Mouse (Mus musculus) thymus, postnatal 14 days (tissue): ENCODE results near the gene Bicd2.

Experiments used
- DNase-seq: peaks from one replicate; pipeline ENCODE4 v3.0.0; 2021

Bicd2 gene

GRCm38 (mm10) chr13:49341012-49341830 lies at the start of gene Bicd2:
Gene Bicd2 (plus strand): TSS chr13:49341585.
- peak; percentile 97 for DNase-seq

- no peak for DNase-seq
These were observed 49.4 kb upstream of the Bicd2 start for GRCm38 (mm10) chr13:49291949-49292348.

GRCm38 (mm10) chr13:49294108-49294507 lies 47.3 kb upstream of the Bicd2 start:
- DNase-seq: no peak

- no peak for DNase-seq
These were observed 45.1 kb upstream of the Bicd2 start for GRCm38 (mm10) chr13:49296270-49296669.

DNA sequence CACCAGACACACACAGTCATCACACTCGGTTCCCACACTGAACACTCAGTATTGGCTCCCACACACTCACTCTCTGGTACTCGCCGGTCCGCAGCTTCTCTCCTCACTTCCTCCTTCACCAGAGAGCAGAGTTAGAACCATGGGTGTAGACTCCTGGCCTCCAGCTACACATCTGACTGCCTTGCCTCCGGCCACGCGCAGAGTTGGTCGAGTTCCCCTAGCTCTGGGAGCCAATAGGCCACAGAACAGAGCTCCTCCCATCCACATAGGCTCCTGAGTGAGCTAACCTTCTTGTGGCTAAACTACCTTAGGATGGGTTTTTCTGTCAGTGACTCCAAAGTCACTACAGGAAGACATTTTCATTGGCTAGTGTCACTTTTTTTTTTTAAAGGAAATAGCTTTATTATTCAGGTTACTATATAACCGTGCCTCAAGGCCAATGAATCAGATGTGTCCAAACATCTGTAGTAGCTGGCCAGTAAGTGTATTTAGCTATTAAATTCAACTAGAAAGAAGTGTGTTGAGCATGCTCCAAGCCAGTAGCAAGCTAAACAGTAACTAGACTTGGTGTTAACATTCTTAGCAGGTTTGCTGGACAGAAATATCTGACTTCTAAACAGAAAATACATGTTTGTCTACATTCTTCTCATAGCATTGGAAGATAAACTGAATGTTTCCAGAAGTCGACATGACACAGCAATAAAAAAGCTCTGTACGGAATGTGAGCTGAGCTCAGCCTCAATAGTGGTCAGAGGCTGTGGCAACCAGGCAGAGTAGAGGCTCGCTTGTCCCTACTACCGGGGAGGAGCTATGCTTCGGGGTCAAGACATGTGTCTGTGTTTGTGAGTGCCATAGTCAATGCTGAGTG lies 42.6 kb upstream of the Bicd2 start:
- no peak for DNase-seq

DNA sequence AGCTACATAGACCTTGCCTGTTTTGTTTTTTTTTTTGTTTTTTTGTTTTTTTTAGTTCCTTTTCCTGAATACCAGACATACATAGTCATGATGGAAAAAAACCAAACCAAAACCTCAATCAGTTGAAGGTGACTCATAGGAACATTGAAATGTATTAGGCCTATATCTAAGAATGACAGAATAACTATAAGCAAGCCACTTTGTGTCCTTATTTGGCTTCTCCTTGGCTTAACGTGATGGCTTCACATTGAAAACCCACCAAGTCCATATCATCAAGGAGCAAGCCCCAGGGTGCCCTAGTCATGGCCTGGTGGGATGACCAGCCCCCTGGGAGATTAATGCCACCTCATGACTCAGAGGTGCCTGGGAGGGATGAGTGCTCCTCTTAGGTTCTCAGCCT lies 40.6 kb upstream of the Bicd2 start:
- no peak for DNase-seq

- peak; percentile 31 for DNase-seq
These were observed 34.5 kb upstream of the Bicd2 start for GRCm38 (mm10) chr13:49306771-49307310.

GRCm38 (mm10) chr13:49307311-49307969 lies 33.9 kb upstream of the Bicd2 start:
- peak; percentile 82 for DNase-seq

- peak; percentile 25 for DNase-seq
These were observed 33.2 kb upstream of the Bicd2 start for GRCm38 (mm10) chr13:49308206-49308605.

GRCm38 (mm10) chr13:49308861-49309403 lies 32.5 kb upstream of the Bicd2 start:
- DNase-seq: peak; percentile 74

GRCm38 (mm10) chr13:49309501-49309900 lies 31.9 kb upstream of the Bicd2 start:
- DNase-seq: no peak

GRCm38 (mm10) chr13:49311642-49312041 lies 29.7 kb upstream of the Bicd2 start:
- no peak for DNase-seq

GRCm38 (mm10) chr13:49316386-49317162 lies 24.8 kb upstream of the Bicd2 start:
- DNase-seq: no peak

GRCm38 (mm10) chr13:49317508-49317907 lies 23.9 kb upstream of the Bicd2 start:
- no peak for DNase-seq

- no peak for DNase-seq
These were observed 23.5 kb upstream of the Bicd2 start for GRCm38 (mm10) chr13:49317914-49318313.

DNA sequence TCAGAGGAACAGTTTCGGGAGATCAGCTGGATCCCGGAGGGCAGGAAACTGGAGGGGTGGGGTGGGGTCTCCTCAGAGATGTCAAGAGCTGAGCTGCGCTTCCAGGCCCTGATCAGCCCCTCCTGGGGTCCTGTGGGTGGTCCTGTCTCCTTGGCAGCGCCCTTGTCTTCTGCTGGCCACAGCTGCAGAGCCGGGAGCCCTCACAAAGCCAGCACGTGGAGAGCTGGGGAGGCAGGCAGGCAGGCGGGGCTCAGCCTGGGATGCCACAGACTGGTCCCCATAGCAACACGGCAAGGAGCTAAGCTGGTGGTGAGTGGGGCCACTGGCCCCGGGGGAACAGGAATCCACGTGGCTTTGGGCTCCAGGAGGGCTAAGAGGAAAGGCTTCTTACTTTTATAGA lies 21.3 kb upstream of the Bicd2 start, which contains the start of gene Fgd3:
Gene Fgd3 (minus strand): TSS at position 272 of the 400 bp plus-strand sequence.
- DNase-seq: no peak

DNA sequence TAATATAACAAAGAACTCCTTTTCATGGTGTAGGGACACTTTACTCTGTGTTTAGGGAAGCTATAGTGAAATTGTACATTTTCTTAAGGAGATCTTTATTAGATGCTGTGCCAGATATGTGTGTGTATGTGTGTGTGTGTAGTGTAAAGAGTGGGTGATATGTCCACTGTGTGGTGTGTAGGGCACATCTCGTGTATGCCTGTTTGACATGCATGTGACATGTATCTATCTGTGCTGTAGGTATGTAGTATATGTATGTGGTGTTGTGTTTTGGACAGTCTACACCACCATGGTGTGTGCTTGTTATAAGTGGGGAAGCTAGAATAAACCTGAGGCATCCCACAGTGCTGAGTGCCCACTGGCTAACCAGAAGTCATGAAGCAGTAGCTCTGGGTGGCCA lies 20.9 kb upstream of the Bicd2 start:
- no peak for DNase-seq

GRCm38 (mm10) chr13:49321452-49321851 lies 19.9 kb upstream of the Bicd2 start:
- no peak for DNase-seq

GRCm38 (mm10) chr13:49322169-49322568 lies 19.2 kb upstream of the Bicd2 start:
- DNase-seq: no peak

GRCm38 (mm10) chr13:49322739-49323138 lies 18.6 kb upstream of the Bicd2 start:
- DNase-seq: no peak

DNA sequence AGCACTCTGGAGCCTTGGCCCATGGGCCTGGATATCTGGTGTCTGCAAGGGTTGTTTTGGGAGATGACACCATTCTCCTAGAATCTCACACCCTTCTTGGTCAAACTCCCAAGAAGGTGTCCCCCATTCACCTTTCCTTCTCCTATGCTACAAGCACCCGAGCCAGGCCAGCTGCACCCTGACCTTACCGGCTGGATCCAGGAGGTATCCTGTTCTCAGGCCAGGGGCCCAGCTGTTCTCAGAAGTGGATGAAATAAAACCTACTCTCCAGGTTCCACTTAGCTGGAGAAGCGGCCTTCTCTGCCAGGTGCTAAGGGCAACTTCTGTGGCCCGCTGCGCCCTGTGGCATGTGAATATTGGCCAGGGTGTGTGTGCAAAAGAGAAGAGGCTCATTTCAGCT lies 16.5 kb upstream of the Bicd2 start:
- no peak for DNase-seq
